Mouse (Mus musculus) midbrain, embryonic 16.5 days (tissue): Measurements from ENCODE around the gene Veph1. TPM values are rescaled to one million over a fixed set of nuclear protein-coding genes. Genes with fewer than 3 reads are reported as not detected.

ENCODE experiments used
- ATAC-seq: fragments of 200-750 bp; cut with Nextera tagmentation; 2 replicates; pipeline ENCODE4 v1.8.0; 2017; ENCODE audit warnings: moderate TSS enrichment
- H3K27ac ChIP-seq: fragments of 300-500 bp; sonication (generic); 2 replicates; pipeline ENCODE4 v1.5.1; 2014; ENCODE audit warnings: mild to moderate bottlenecking, low read length, mixed read lengths
- H3K27me3 ChIP-seq: fragments of 300-500 bp; sonication (generic); 2 replicates; pipeline ENCODE4 v1.6.1; 2014; ENCODE audit warnings: low read depth, low read length, mixed read lengths; ENCODE audit not compliant: control insufficient read depth, insufficient read depth
- H3K36me3 ChIP-seq: fragments of 300-500 bp; sonication (generic); 2 replicates; pipeline ENCODE4 v1.6.1; 2014; ENCODE audit warnings: mild to moderate bottlenecking, low read length, moderate library complexity, mixed read lengths; ENCODE audit not compliant: control insufficient read depth, insufficient read depth
- H3K4me1 ChIP-seq: fragments of 300-500 bp; sonication (generic); 2 replicates; pipeline ENCODE4 v1.6.1; 2014; ENCODE audit warnings: mild to moderate bottlenecking, low read length, mixed read lengths; ENCODE audit not compliant: control insufficient read depth, insufficient read depth
- H3K4me2 ChIP-seq: fragments of 300-500 bp; sonication (generic); 2 replicates; pipeline ENCODE4 v1.6.1; 2014; ENCODE audit warnings: mild to moderate bottlenecking, low read length, mixed read lengths
- H3K4me3 ChIP-seq: fragments of 300-500 bp; sonication (generic); 2 replicates; pipeline ENCODE4 v1.5.1; 2014; ENCODE audit warnings: low read depth, mild to moderate bottlenecking, low read length, moderate library complexity, mixed read lengths
- H3K9ac ChIP-seq: fragments of 300-500 bp; sonication (generic); 2 replicates; pipeline ENCODE4 v1.6.1; 2014; ENCODE audit warnings: low read depth, low read length, mixed read lengths
- H3K9me3 ChIP-seq: fragments of 300-500 bp; sonication (generic); replicated peaks from 2 replicates; pipeline ENCODE4 v1.6.1; 2014; ENCODE audit warnings: mild to moderate bottlenecking, low read length, mixed read lengths; ENCODE audit not compliant: control insufficient read depth, poor library complexity, severe bottlenecking
- WGBS: fragments of 180-500 bp; shearing (Covaris S2); extraction: QIAGEN DNeasy Blood & Tissue Kit; methylation state at CpG from one replicate; pipeline ENCODE4 v1.1.7; 2014; 5-methylcytosine and 5-hydroxymethylcytosine counted together
- polyA plus RNA-seq: library from polyadenylated mRNA; unstranded; fragments of >200 nt; fragmentation: Nextera tagmentation; extraction: Ambion mirVana; gene quantifications from 2 replicates; pipeline ENCODE4 v1.2.1, GENCODE M21; 2015

Veph1 gene
- polyA plus RNA-seq, 1 experiment from 2014 or later, result 5.7 TPM

GRCm38 (mm10) chr3:66025454-66025853 is 271.2 kb downstream of the Veph1 start:
- H3K4me1 ChIP-seq, result no peaks in the 10 kb centered on the region
- no peak overlapping the region for H3K27ac ChIP-seq
- H3K4me3 ChIP-seq, result no peak overlapping the region
- no peaks in the 10 kb centered on the region for H3K9me3 ChIP-seq
- ATAC-seq, result no peak
- H3K27me3 ChIP-seq, result no peaks in the 10 kb centered on the region
- no peak overlapping the region for H3K9ac ChIP-seq
- H3K4me2 ChIP-seq, result no peak overlapping the region
- H3K36me3 ChIP-seq, result no peaks in the 10 kb centered on the region
- 93% methylated on average over 3 of the region's 3 CpGs for WGBS

GRCm38 (mm10) chr3:66024220-66024792 is 272.3 kb downstream of the Veph1 start:
- H3K9me3 ChIP-seq, result no peaks in the 10 kb centered on the region
- no peak overlapping the region for H3K4me3 ChIP-seq
- no peak overlapping the region for H3K27ac ChIP-seq
- no peak overlapping the region for H3K4me2 ChIP-seq
- no peak for ATAC-seq
- no peaks in the 10 kb centered on the region for H3K4me1 ChIP-seq
- H3K36me3 ChIP-seq, result no peaks in the 10 kb centered on the region
- 76% methylated on average over 5 of the region's 5 CpGs for WGBS
- no peaks in the 10 kb centered on the region for H3K27me3 ChIP-seq
- no peak overlapping the region for H3K9ac ChIP-seq

DNA sequence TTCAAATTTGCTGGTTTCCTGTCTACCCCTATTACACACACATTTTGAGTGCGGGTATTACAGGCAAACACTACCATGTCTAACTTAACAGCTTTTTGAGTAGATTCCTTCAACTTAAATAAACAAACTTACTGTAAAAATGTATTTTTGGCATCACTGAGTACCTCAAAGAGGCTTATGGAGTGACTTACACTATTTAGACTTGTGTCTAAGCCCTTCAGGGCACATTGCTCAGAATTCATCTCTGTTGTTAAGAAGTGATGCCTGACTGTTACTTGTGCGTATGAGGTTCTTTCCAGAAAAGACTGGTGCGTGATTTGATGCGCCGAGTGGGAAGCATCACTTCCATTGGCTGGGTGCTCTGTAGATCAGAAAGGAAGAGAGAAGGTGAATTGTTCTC is 277.5 kb downstream of the Veph1 start:
- H3K9ac ChIP-seq, result no peak overlapping the region
- H3K36me3 ChIP-seq, result no peaks in the 10 kb centered on the region
- ATAC-seq, result no peak
- no peaks in the 10 kb centered on the region for H3K27me3 ChIP-seq
- H3K4me1 ChIP-seq, result no peaks in the 10 kb centered on the region
- 95% methylated on average over 5 of the region's 5 CpGs for WGBS
- no peaks in the 10 kb centered on the region for H3K9me3 ChIP-seq
- no peak overlapping the region for H3K4me3 ChIP-seq
- H3K4me2 ChIP-seq, result no peak overlapping the region
- no peak overlapping the region for H3K27ac ChIP-seq

- H3K4me3 ChIP-seq, result no peak overlapping the region
- ATAC-seq, result no peak
- H3K4me2 ChIP-seq, result no peak overlapping the region
- H3K27ac ChIP-seq, result no peak overlapping the region
- no peak overlapping the region for H3K9ac ChIP-seq
- WGBS, result 84% methylated on average over 3 of the region's 3 CpGs
- no peaks in the 10 kb centered on the region for H3K9me3 ChIP-seq
- H3K36me3 ChIP-seq, result no peaks in the 10 kb centered on the region
- no peaks in the 10 kb centered on the region for H3K27me3 ChIP-seq
- no peaks in the 10 kb centered on the region for H3K4me1 ChIP-seq
These were observed 288.8 kb downstream of the Veph1 start for GRCm38 (mm10) chr3:66007632-66008401.

DNA sequence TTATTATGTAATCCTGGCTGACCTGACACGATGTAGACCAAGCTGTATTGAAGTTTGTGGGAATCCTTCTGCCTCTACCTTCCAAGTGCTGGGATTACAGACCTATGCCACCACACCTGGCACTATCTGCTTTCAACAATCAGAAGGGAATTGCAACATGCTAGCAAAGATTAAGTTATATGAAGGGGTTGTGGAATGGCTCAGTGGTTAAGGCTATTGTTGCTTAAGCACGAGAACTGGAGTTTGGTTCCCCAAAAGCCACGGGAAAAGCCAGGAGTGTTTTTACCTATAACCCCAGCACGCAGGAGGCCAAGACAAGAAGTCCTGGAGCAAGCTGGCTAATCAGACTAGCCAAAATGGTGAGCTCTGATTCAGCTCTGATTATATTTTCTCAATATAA is 291.6 kb downstream of the Veph1 start:
- Histone ChIP-seq H3K27me3 (no peaks in the 10 kb centered on the region), H3K4me1 (no peaks in the 10 kb centered on the region), H3K27ac (no peak overlapping the region), H3K36me3 (no peaks in the 10 kb centered on the region), H3K4me3 (no peak overlapping the region), H3K9me3 (no peaks in the 10 kb centered on the region), H3K4me2 (no peak overlapping the region), H3K9ac (no peak overlapping the region)
- ATAC-seq, result no peak
- 82% methylated on average over 4 of the region's 4 CpGs for WGBS

GRCm38 (mm10) chr3:66004220-66004951 is 292.3 kb downstream of the Veph1 start:
- no peak overlapping the region for H3K4me2 ChIP-seq
- H3K36me3 ChIP-seq, result no peaks in the 10 kb centered on the region
- peak; percentile 62; the same call in 1 of the 2 replicates for ATAC-seq
- no peaks in the 10 kb centered on the region for H3K27me3 ChIP-seq
- H3K27ac ChIP-seq, result no peak overlapping the region
- H3K9me3 ChIP-seq, result no peaks in the 10 kb centered on the region
- H3K4me1 ChIP-seq, result no peaks in the 10 kb centered on the region
- WGBS, result 65% methylated on average over 7 of the region's 7 CpGs
- no peak overlapping the region for H3K9ac ChIP-seq
- H3K4me3 ChIP-seq, result no peak overlapping the region

Other genes with a start within 250 kb of the Veph1 start
- 6.6 and 6.9 TPM in 2 replicates for gene Ptx3, start 76.9 kb downstream of the Veph1 start, polyA plus RNA-seq